8 mouse cellular contexts compared by ENCODE assay signal in the genomic region with DNA sequence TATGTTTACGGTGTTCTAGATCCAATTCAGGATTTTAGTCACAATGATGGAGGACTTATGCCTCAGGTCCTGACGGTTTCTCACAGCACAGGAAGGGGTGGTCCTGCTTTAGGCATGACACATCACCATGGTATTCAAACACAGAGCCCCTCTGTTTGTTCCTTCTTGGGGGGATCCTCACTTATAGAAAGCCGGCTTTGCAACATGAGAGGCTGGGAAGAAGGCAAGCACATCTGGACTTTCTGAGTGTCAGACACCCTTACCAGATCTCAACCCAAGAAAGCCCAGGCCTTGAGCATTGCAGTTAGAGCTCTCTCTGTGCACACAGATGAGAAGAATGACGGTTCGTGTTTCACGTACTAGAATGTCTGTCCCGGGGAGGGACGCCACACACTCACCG. TPM values are rescaled to one million over a fixed set of nuclear protein-coding genes. Genes with fewer than 3 reads are reported as not detected.
DNase-seq lines count a peak whose midpoint lies in the region; ATAC-seq and TF ChIP-seq lines count a peak whose summit lies in the region.

No protein-coding gene starts in this region.

- H3K36me3 ChIP-seq in liver, postnatal 0 days (replicated peaks; ENCODE audit: insufficient read depth, low read length), result peaks cover 2% of the 10 kb centered on the region; the same call in 1 of the 2 replicates
- no peaks in the 10 kb centered on the region for H3K36me3 ChIP-seq in liver, embryonic 11.5 days (ENCODE audit: control insufficient read depth, insufficient read depth, low read length)
- no peaks in the 10 kb centered on the region for H3K36me3 ChIP-seq in forebrain, embryonic 15.5 days
- no peaks in the 10 kb centered on the region for H3K36me3 ChIP-seq in midbrain, embryonic 15.5 days (replicated peaks)

- no peaks in the 10 kb centered on the region; the same call in 1 of the 2 replicates for H3K4me1 ChIP-seq in liver, postnatal 0 days (ENCODE audit: insufficient read depth)
- no peaks in the 10 kb centered on the region for H3K4me1 ChIP-seq in liver, embryonic 11.5 days (replicated peaks; ENCODE audit: control insufficient read depth, insufficient read depth, low read length)
- peaks cover 22% of the 10 kb centered on the region for H3K4me1 ChIP-seq in forebrain, embryonic 15.5 days
- no peaks in the 10 kb centered on the region for H3K4me1 ChIP-seq in midbrain, embryonic 15.5 days

- WGBS in liver, postnatal 0 days (ENCODE audit: insufficient replicate concordance), result 82% methylated on average over 9 of the region's 9 CpGs
- 88% methylated on average over 9 of the region's 9 CpGs for WGBS in liver, embryonic 11.5 days
- 59% methylated on average over 9 of the region's 9 CpGs for WGBS in forebrain, embryonic 15.5 days
- 78% methylated on average over 9 of the region's 9 CpGs for WGBS in midbrain, embryonic 15.5 days

- DNase-seq in cerebellum, adult 9-10 months, result peak; percentile 16
- DNase-seq in cerebellum, postnatal 25 days, result no peak
- DNase-seq in liver, postnatal 0 days, result no peak
- DNase-seq in liver, embryonic 11.5 days (ENCODE audit: low spot score), result no peak
- no peak for DNase-seq in left cerebral cortex, postnatal 10 days (ENCODE audit: extremely low spot score in 1 of 2, low spot score in 2 of 2)
- no peak for DNase-seq in gastrocnemius, adult 18-20 months (ENCODE audit: low spot score)

- peak overlapping the region; percentile 58; the same call in 1 of the 2 replicates for H3K27ac ChIP-seq in liver, postnatal 0 days (ENCODE audit: low read depth)
- H3K27ac ChIP-seq in liver, embryonic 11.5 days (ENCODE audit: low read depth, low read length), result no peak overlapping the region
- peak overlapping the region; percentile 65 for H3K27ac ChIP-seq in forebrain, embryonic 15.5 days (replicated peaks)
- peak overlapping the region; percentile 53; the same call in 1 of the 2 replicates for H3K27ac ChIP-seq in midbrain, embryonic 15.5 days

- no peak for TF ChIP-seq CTCF in liver, postnatal 0 days (IDR thresholded peaks at IDR 0.05; ENCODE audit: low read depth)

- H3K4me3 ChIP-seq in liver, postnatal 0 days (ENCODE audit: low read depth, low read length), result no peak overlapping the region
- no peak overlapping the region for H3K4me3 ChIP-seq in liver, embryonic 11.5 days (ENCODE audit: low read depth, low read length)
- H3K4me3 ChIP-seq in forebrain, embryonic 15.5 days, result no peak overlapping the region
- H3K4me3 ChIP-seq in midbrain, embryonic 15.5 days, result no peak overlapping the region

- H3K9ac ChIP-seq in liver, postnatal 0 days (replicated peaks), result no peak overlapping the region
- no peak overlapping the region for H3K9ac ChIP-seq in liver, embryonic 11.5 days (ENCODE audit: low read depth, low read length)
- H3K9ac ChIP-seq in forebrain, embryonic 15.5 days (replicated peaks), result no peak overlapping the region
- H3K9ac ChIP-seq in midbrain, embryonic 15.5 days, result no peak overlapping the region

- no peak overlapping the region for H3K4me2 ChIP-seq in liver, postnatal 0 days (ENCODE audit: low read depth, low read length)
- no peak overlapping the region for H3K4me2 ChIP-seq in liver, embryonic 11.5 days
- H3K4me2 ChIP-seq in forebrain, embryonic 15.5 days (replicated peaks), result no peak overlapping the region
- no peak overlapping the region for H3K4me2 ChIP-seq in midbrain, embryonic 15.5 days

- intact Hi-C loops in left cerebral cortex, postnatal 10 days (cut with DNase I), result no loop called here

- H3K9me3 ChIP-seq in liver, postnatal 0 days (ENCODE audit: low read length), result no peaks in the 10 kb centered on the region
- H3K9me3 ChIP-seq in liver, embryonic 11.5 days (ENCODE audit: control insufficient read depth, low read length), result no peaks in the 10 kb centered on the region
- no peaks in the 10 kb centered on the region for H3K9me3 ChIP-seq in forebrain, embryonic 15.5 days
- no peaks in the 10 kb centered on the region for H3K9me3 ChIP-seq in midbrain, embryonic 15.5 days

- H3K27me3 ChIP-seq in liver, postnatal 0 days (ENCODE audit: insufficient read depth, low read length), result no peaks in the 10 kb centered on the region
- H3K27me3 ChIP-seq in liver, embryonic 11.5 days (replicated peaks; ENCODE audit: control insufficient read depth, insufficient read depth, low read length), result no peaks in the 10 kb centered on the region
- no peaks in the 10 kb centered on the region for H3K27me3 ChIP-seq in forebrain, embryonic 15.5 days
- H3K27me3 ChIP-seq in midbrain, embryonic 15.5 days (replicated peaks), result no peaks in the 10 kb centered on the region

- no peak for ATAC-seq in liver, postnatal 0 days
- ATAC-seq in liver, embryonic 11.5 days (replicated peaks; ENCODE audit: low FRiP score), result no peak
- ATAC-seq in forebrain, embryonic 15.5 days (replicated peaks), result peak; percentile 71
- no peak; the same call in 1 of the 2 replicates for ATAC-seq in midbrain, embryonic 15.5 days (replicated peaks)

- no peak for TF ChIP-seq EP300 in liver, postnatal 0 days (IDR thresholded peaks at IDR 0.05; ENCODE audit: low read depth)

RNA-seq across cellular contexts. Expression of a gene that starts 21.1 kb away (rescaled TPM):
- polyA plus RNA-seq in liver, postnatal 0 days (2015; fragmentation: Nextera tagmentation; extraction: Ambion mirVana), result 178 and 181 TPM in 2 replicates
- 58.3 and 61.4 TPM in 2 replicates for polyA plus RNA-seq in liver, embryonic 11.5 days (2014; fragmentation: Nextera tagmentation; extraction: Ambion mirVana)
- polyA plus RNA-seq in forebrain, embryonic 15.5 days (2015; fragmentation: Nextera tagmentation; extraction: Ambion mirVana), result 103 and 110 TPM in 2 replicates
- polyA plus RNA-seq in midbrain, embryonic 15.5 days (2015; fragmentation: Nextera tagmentation; extraction: Ambion mirVana), result 108 and 117 TPM in 2 replicates
- 10 to 100 TPM; 74.0 to 90.3 TPM for total RNA-seq in left cerebral cortex, postnatal 10 days (2021)
- 10 to 100 TPM; 40.3 to 49.3 TPM for total RNA-seq in gastrocnemius, adult 18-20 months (2021)
